Mouse (Mus musculus) liver, adult 2 months (tissue): Measurements from ENCODE around the gene Pgbd1.

ENCODE experiments used
- CTCF ChIP-seq: fragments of 200-500 bp; IDR thresholded peaks from 2 replicates; pipeline ENCODE4 v1.5.1; 2011; ENCODE audit warnings: low read depth, low read length, control low read depth
- POLR2A ChIP-seq: fragments of 200-500 bp; IDR thresholded peaks from 2 replicates; pipeline ENCODE4 v1.6.1; 2011; ENCODE audit warnings: low read length, control low read depth; ENCODE audit not compliant: insufficient read depth; ENCODE audit errors: extremely low read depth

DNA sequence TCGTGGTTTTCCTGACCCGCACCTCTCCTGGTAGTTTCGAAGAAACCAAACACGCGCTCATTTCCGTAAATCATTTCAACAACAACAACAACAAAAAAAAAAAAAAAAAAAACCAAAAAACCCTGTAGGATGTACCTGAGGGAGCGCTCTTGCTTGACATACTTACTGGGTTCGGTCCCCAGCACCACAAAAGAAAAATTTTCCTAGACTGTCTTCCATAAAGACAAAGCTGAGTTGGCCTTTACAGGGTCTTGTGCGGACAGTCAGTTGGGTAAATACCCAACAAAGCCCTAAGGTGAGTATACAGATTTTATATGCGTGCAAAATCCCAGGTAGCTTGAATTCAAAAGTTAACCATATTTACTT is 332 bp upstream of the Pgbd1 start:
- TF ChIP-seq CTCF (no peak), POLR2A (no peak)
